Mouse (Mus musculus): ENCODE measurements around the gene Gucy1a1. TPM values are rescaled to one million over a fixed set of nuclear protein-coding genes. Genes with fewer than 3 reads are reported as not detected.

Gucy1a1 gene
- polyA plus RNA-seq, 1 experiment: 25.2 TPM

DNA sequence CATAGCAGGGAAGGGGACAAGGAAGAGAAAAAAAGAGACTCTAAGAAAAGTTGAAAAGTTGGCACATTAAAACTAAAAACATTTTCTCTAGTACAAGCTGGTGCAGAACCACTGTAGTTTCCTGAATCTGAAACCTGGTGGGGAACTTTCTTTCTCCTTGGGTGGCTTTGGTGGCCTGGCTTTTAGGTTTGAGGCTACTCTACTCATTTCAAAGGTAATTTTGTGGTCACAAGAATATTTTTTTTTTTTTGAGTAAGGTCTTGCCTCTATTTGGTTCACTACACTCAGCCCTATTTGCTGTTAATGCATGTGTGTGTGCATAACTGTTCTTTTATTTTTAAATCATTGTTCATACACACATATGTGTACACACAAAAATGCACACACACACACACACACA, 389 bp upstream of the Gucy1a1 start:
- peak overlapping the region; percentile 47 for H3K4me3 ChIP-seq (replicated peaks; ENCODE audit: insufficient read depth, low read depth, low read length)
- no peaks in the 10 kb centered on the region for H3K27me3 ChIP-seq (ENCODE audit: control insufficient read depth, insufficient read depth, low read length)
- no peak overlapping the region for H3K27ac ChIP-seq (ENCODE audit: insufficient read depth, low read length)
- TF ChIP-seq CTCF (IDR thresholded peaks at IDR 0.05; ENCODE audit: borderline replicate concordance, insufficient read depth, low read depth, low read length): no peak
- TF ChIP-seq POLR2A (IDR thresholded peaks at IDR 0.05; ENCODE audit: borderline replicate concordance, insufficient read depth, low read length): no peak
- no peak for DNase-seq
- H3K4me1 ChIP-seq (ENCODE audit: control insufficient read depth, insufficient read depth, low read length): no peaks in the 10 kb centered on the region

DNA sequence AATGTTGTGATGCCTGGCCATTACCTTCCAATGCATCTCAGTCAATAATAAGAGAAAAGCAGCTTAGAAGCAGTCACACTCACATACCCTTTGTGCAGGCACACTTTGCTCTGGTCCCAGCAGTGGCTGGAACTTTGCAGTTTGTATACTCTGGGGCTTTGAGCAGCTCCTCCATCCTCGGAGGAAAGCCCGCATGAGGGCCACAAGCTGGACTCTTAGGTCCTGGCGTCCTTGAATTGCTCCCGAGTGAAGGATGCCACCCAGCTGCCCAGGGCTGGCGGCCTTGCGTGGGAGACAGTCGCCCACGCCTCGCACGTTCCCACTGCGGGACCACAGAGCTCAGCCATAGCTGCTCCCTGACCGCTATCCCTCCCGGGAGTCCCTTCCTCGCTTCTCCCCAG, 864 bp downstream of the Gucy1a1 start:
- TF ChIP-seq CTCF (IDR thresholded peaks at IDR 0.05; ENCODE audit: borderline replicate concordance, insufficient read depth, low read depth, low read length): no peak
- no peak for TF ChIP-seq POLR2A (IDR thresholded peaks at IDR 0.05; ENCODE audit: borderline replicate concordance, insufficient read depth, low read length)
- H3K4me3 ChIP-seq (replicated peaks; ENCODE audit: insufficient read depth, low read depth, low read length): peak overlapping the region; percentile 47
- no peak overlapping the region for H3K27ac ChIP-seq (ENCODE audit: insufficient read depth, low read length)
- peak in 1 of 2 experiments; percentile 5 for DNase-seq
- H3K4me1 ChIP-seq (ENCODE audit: control insufficient read depth, insufficient read depth, low read length): no peaks in the 10 kb centered on the region
- H3K27me3 ChIP-seq (ENCODE audit: control insufficient read depth, insufficient read depth, low read length): no peaks in the 10 kb centered on the region
- 6% methylated on average over 14 of the region's 14 CpGs for WGBS

DNA sequence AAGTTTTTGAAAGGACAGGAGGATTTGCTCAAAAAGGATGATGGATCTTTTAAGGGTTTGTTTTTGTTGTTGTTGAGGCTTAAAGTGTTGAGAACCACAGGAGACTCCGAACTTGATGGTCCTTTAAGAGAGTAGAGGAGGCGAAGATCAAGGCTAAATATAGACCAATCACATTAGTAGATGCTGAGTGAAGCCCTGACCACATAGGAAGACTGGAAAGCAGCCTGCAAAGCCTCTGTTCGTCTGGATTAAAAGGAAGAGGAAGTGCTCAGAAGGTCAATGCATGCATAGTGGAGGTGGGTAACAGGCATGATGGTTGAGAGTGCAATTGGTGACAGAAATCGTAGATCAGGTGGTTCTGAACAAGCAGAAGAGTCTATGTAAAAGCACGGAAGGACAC, 4.8 kb downstream of the Gucy1a1 start:
- 66% methylated on average over 5 of the region's 5 CpGs for WGBS
- DNase-seq: no peak
- Histone ChIP-seq H3K4me3 (replicated peaks; ENCODE audit: insufficient read depth, low read depth, low read length) (no peak overlapping the region), H3K27ac (ENCODE audit: insufficient read depth, low read length) (no peak overlapping the region), H3K4me1 (ENCODE audit: control insufficient read depth, insufficient read depth, low read length) (no peaks in the 10 kb centered on the region), H3K27me3 (ENCODE audit: control insufficient read depth, insufficient read depth, low read length) (no peaks in the 10 kb centered on the region)
- TF ChIP-seq POLR2A (IDR thresholded peaks at IDR 0.05; ENCODE audit: borderline replicate concordance, insufficient read depth, low read length) (no peak), CTCF (IDR thresholded peaks at IDR 0.05; ENCODE audit: borderline replicate concordance, insufficient read depth, low read depth, low read length) (no peak)

DNA sequence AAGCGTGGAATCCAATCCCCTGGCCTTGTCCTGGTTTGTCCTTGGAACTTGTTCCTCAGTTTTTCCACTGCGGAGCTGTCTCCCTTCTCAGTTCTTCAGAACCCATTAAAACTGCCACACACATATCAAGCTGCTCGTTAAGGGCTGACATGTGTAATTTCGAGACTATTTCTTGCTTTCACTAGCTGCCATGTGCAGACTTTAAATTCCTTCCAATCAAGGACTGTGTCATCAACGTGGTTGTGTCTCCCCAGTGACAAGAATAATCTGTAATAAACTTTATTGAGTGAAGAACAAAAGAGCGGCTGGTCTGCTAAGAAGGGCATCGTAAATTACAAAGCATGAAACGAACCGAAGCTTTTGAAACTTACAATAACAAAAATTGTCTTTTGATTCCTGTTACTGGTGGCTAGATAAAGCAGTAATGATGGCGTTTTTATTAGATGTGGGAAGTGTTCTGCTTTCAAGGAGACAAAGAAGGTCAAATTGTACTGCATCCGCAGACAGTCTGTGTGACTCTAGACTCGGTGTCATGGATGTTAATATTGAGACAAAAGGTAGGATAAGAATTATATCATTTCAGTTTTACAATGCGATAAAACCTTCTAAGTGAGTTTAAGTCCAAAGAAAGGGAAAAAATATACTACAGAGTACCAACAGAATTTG, 7.5 kb downstream of the Gucy1a1 start:
- TF ChIP-seq POLR2A (IDR thresholded peaks at IDR 0.05; ENCODE audit: borderline replicate concordance, insufficient read depth, low read length) (no peak), CTCF (IDR thresholded peaks at IDR 0.05; ENCODE audit: borderline replicate concordance, insufficient read depth, low read depth, low read length) (no peak)
- H3K27me3 ChIP-seq (ENCODE audit: control insufficient read depth, insufficient read depth, low read length): no peaks in the 10 kb centered on the region
- H3K4me1 ChIP-seq (ENCODE audit: control insufficient read depth, insufficient read depth, low read length): no peaks in the 10 kb centered on the region
- no peak overlapping the region for H3K4me3 ChIP-seq (replicated peaks; ENCODE audit: insufficient read depth, low read depth, low read length)
- no peak for DNase-seq
- H3K27ac ChIP-seq (ENCODE audit: insufficient read depth, low read length): no peak overlapping the region
- WGBS: 57% methylated on average over 13 of the region's 13 CpGs

DNA sequence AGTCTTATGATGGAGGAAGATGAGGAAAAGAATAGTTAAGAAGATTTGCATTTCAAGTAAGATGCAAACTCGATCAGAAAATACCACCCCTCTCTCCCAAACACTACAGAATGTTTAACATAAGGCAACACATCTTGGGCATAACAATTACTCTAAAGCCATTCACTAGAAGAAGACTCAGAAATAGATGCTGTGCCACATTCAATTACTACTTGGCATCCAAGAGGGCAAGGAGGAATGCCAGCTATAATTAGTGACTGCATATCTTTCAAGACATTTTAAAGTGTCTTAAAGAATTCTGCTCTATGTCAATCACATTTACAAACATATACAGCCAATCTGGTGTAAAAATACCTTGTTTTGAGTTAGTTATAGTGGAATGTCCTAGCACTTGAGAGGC, 10.1 kb downstream of the Gucy1a1 start:
- DNase-seq: no peak
- Histone ChIP-seq H3K4me1 (ENCODE audit: control insufficient read depth, insufficient read depth, low read length) (no peaks in the 10 kb centered on the region), H3K27ac (ENCODE audit: insufficient read depth, low read length) (no peak overlapping the region), H3K27me3 (ENCODE audit: control insufficient read depth, insufficient read depth, low read length) (no peaks in the 10 kb centered on the region), H3K4me3 (replicated peaks; ENCODE audit: insufficient read depth, low read depth, low read length) (no peak overlapping the region)
- WGBS: 74% methylated on average over 1 of the region's 1 CpGs
- TF ChIP-seq POLR2A (IDR thresholded peaks at IDR 0.05; ENCODE audit: borderline replicate concordance, insufficient read depth, low read length) (no peak), CTCF (IDR thresholded peaks at IDR 0.05; ENCODE audit: borderline replicate concordance, insufficient read depth, low read depth, low read length) (no peak)

DNA sequence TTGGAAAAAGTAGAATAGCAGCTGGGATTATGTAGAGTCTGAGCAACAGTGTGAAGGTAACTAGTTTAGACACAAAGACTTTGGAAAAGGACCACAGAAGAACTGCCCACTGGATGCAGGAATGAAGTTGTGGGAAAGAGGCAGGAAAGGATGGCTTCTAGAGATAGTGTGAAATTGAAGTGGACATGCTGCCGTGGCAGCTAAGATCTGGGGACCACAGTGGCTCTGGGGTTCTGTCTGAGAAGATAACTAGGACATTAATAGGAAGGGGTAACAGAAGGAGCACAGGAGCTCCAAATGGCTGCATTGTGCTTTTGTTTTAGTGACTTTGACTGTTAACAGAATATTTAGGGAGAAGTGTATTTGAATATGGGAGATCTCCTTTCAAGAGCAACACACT, 16.3 kb downstream of the Gucy1a1 start:
- no peak for DNase-seq
- Histone ChIP-seq H3K27ac (ENCODE audit: insufficient read depth, low read length) (no peak overlapping the region), H3K4me1 (ENCODE audit: control insufficient read depth, insufficient read depth, low read length) (no peaks in the 10 kb centered on the region), H3K4me3 (replicated peaks; ENCODE audit: insufficient read depth, low read depth, low read length) (no peak overlapping the region), H3K27me3 (ENCODE audit: control insufficient read depth, insufficient read depth, low read length) (no peaks in the 10 kb centered on the region)
- 50% methylated on average over 1 of the region's 1 CpGs for WGBS
- TF ChIP-seq POLR2A (IDR thresholded peaks at IDR 0.05; ENCODE audit: borderline replicate concordance, insufficient read depth, low read length): no peak
- TF ChIP-seq CTCF (IDR thresholded peaks at IDR 0.05; ENCODE audit: borderline replicate concordance, insufficient read depth, low read depth, low read length): no peak

DNA sequence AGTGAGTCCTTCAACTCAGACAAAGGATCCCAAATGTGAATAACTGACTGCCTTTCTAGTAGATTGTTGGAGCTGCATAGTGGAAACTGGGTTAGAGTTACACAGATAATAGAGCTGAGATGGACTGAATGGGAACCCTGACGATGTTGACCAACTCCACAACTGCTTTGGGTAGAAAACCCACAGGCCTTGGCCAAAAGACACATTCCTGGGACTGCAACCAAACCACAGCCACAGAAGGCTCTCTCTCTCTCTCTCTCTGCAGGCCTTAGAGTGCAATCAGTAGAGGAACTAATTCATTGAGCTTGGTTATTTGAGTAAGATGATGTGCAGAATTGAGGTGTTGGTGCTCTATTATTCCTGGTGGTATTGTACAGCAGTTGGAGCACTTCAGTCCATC, 21.0 kb downstream of the Gucy1a1 start:
- H3K27me3 ChIP-seq (ENCODE audit: control insufficient read depth, insufficient read depth, low read length): no peaks in the 10 kb centered on the region
- DNase-seq: peak in 1 of 2 experiments; percentile 5
- H3K27ac ChIP-seq (ENCODE audit: insufficient read depth, low read length): no peak overlapping the region
- H3K4me3 ChIP-seq (replicated peaks; ENCODE audit: insufficient read depth, low read depth, low read length): no peak overlapping the region
- 87% methylated on average over 1 of the region's 1 CpGs for WGBS
- no peaks in the 10 kb centered on the region for H3K4me1 ChIP-seq (ENCODE audit: control insufficient read depth, insufficient read depth, low read length)
- TF ChIP-seq POLR2A (IDR thresholded peaks at IDR 0.05; ENCODE audit: borderline replicate concordance, insufficient read depth, low read length): no peak
- no peak for TF ChIP-seq CTCF (IDR thresholded peaks at IDR 0.05; ENCODE audit: borderline replicate concordance, insufficient read depth, low read depth, low read length)

DNA sequence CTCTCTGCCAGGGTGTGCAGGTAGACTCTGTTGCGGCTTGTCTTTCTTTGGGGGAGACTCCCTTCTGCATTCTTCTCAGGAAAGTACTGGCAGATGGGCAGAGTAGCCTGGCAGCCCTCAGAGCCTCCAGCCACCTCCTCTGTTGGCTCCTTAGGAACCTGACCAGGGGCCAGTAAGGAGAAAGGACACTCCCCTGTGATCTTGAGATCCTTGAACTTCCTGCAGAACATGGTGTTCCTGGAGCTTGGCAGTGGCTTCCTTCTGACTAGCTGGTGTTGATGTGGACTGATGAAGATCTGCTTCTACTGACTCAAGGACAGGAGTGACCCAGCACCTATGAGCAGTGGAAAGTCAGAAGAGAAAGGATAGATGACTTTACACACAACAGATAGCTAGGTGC, 26.7 kb downstream of the Gucy1a1 start:
- WGBS: 92% methylated on average over 1 of the region's 1 CpGs

More for the DNA sequence above, 26.7 kb downstream of the Gucy1a1 start:
- Histone ChIP-seq H3K4me1 (ENCODE audit: control insufficient read depth, insufficient read depth, low read length) (no peaks in the 10 kb centered on the region), H3K27ac (ENCODE audit: insufficient read depth, low read length) (no peak overlapping the region), H3K27me3 (ENCODE audit: control insufficient read depth, insufficient read depth, low read length) (no peaks in the 10 kb centered on the region), H3K4me3 (replicated peaks; ENCODE audit: insufficient read depth, low read depth, low read length) (no peak overlapping the region)
- TF ChIP-seq CTCF (IDR thresholded peaks at IDR 0.05; ENCODE audit: borderline replicate concordance, insufficient read depth, low read depth, low read length) (no peak), POLR2A (IDR thresholded peaks at IDR 0.05; ENCODE audit: borderline replicate concordance, insufficient read depth, low read length) (no peak)
- peak in 1 of 2 experiments; percentile 3 for DNase-seq
